Mouse (Mus musculus): Measurements from ENCODE around the gene Mmaa.

DNA sequence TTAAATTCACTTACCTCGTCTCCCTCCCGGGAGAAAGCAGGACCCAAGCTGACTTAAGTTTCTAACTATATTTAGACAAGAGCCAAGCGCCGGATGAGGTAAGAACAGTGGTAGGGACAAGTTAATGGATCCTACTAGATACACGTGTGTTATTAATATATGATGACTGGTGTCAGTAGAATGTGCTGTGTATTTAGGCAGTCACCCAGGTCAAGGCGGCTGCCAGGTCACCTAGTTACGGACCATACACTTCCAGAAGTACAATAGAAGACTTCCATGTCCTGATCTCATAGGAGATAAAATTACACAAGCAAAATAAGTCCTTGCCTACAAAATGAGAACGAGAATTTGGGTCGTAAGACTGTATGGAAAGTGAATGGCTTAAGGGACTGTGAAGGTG lies 36.3 kb upstream of the Mmaa start:
- TF ChIP-seq GATA1 (IDR thresholded peaks at IDR 0.05; ENCODE audit: borderline replicate concordance, low read length), result no peak
- TF ChIP-seq FLI1 (IDR thresholded peaks at IDR 0.05; ENCODE audit: low read length), result no peak

Data from megakaryocyte, embryonic 14.5 days (primary cell).